ENCODE assay signal across 13 mouse cellular contexts in genomic region chr17:10399706-10400105, GRCm38 (mm10).
DNase-seq lines count a peak whose midpoint lies in the region; ATAC-seq and TF ChIP-seq lines count a peak whose summit lies in the region.
"Had no signal": no experiment of that assay in that cellular context is flagged by ENCODE, and none has a peak within 500 bp of the region (broad histone marks: within the 10 kb centered on the region; RNA-seq: fewer than 3 reads in every experiment).

No protein-coding gene starts in this region.

- H3K36me3 ChIP-seq in heart, embryonic 14.5 days (ENCODE audit: control insufficient read depth, insufficient read depth, low read length) = no peaks in the 10 kb centered on the region
- no peaks in the 10 kb centered on the region for H3K36me3 ChIP-seq in midbrain, embryonic 10.5 days
- no peaks in the 10 kb centered on the region for H3K36me3 ChIP-seq in midbrain, embryonic 14.5 days (ENCODE audit: control insufficient read depth, insufficient read depth, low read length)
- H3K36me3 ChIP-seq in hindbrain, embryonic 14.5 days (replicated peaks; ENCODE audit: control insufficient read depth, insufficient read depth) = no peaks in the 10 kb centered on the region
- no peaks in the 10 kb centered on the region for H3K36me3 ChIP-seq in neural tube, embryonic 14.5 days (ENCODE audit: control insufficient read depth, insufficient read depth, low read length)
- H3K36me3 ChIP-seq in stomach, postnatal 0 days (ENCODE audit: control insufficient read depth, insufficient read depth, low read length) = no peaks in the 10 kb centered on the region
- H3K36me3 ChIP-seq: stomach, embryonic 15.5 days had no signal

- peak overlapping the region; percentile 5 to 31; a peak in 2 of 4 replicates for H3K27ac ChIP-seq in heart, embryonic 14.5 days (replicated peaks in 1 of 2; ENCODE audit: control insufficient read depth in 1 of 2, insufficient read depth in 1 of 2, low read depth in 2 of 2, low read length in 2 of 2)
- peak overlapping the region; percentile 52; the same call in 1 of the 2 replicates for H3K27ac ChIP-seq in midbrain, embryonic 10.5 days (replicated peaks)
- no peak overlapping the region for H3K27ac ChIP-seq in midbrain, embryonic 14.5 days (replicated peaks; ENCODE audit: low read depth, low read length)
- 0 out of 2 replicates have a peak overlapping the region, but pooled peaks have one; percentile 17 for H3K27ac ChIP-seq in hindbrain, embryonic 14.5 days
- H3K27ac ChIP-seq in neural tube, embryonic 14.5 days (ENCODE audit: low read depth, low read length) = peak overlapping the region; percentile 64
- H3K27ac ChIP-seq in stomach, postnatal 0 days (replicated peaks) = no peak overlapping the region
- H3K27ac ChIP-seq: liver, embryonic 14.5 days; stomach, embryonic 15.5 days had no signal

- TF ChIP-seq CTCF in stomach, postnatal 0 days (IDR thresholded peaks at IDR 0.05; ENCODE audit: low read depth) = no peak

- H3K4me1 ChIP-seq in heart, embryonic 14.5 days (ENCODE audit: control insufficient read depth in 2 of 2, insufficient read depth in 2 of 2, low read length in 2 of 2) = peaks cover 43 to 59% of the 10 kb centered on the region in 2 experiments
- H3K4me1 ChIP-seq in midbrain, embryonic 10.5 days = peaks cover 53% of the 10 kb centered on the region
- H3K4me1 ChIP-seq in midbrain, embryonic 14.5 days (ENCODE audit: control insufficient read depth, insufficient read depth, low read length) = peaks cover 15% of the 10 kb centered on the region; the same call in 1 of the 2 replicates
- peaks cover 16% of the 10 kb centered on the region for H3K4me1 ChIP-seq in hindbrain, embryonic 14.5 days (replicated peaks; ENCODE audit: control insufficient read depth, insufficient read depth, low read length)
- peaks cover 14% of the 10 kb centered on the region for H3K4me1 ChIP-seq in neural tube, embryonic 14.5 days (ENCODE audit: control insufficient read depth, insufficient read depth, low read length)
- no peaks in the 10 kb centered on the region for H3K4me1 ChIP-seq in stomach, postnatal 0 days (replicated peaks; ENCODE audit: control insufficient read depth, insufficient read depth)
- H3K4me1 ChIP-seq: stomach, embryonic 15.5 days had no signal

- H3K4me2 ChIP-seq in heart, embryonic 14.5 days (ENCODE audit: low read length) = no peak overlapping the region
- H3K4me2 ChIP-seq in midbrain, embryonic 14.5 days (ENCODE audit: low read length) = no peak overlapping the region
- no peak overlapping the region for H3K4me2 ChIP-seq in hindbrain, embryonic 14.5 days (replicated peaks)
- H3K4me2 ChIP-seq in neural tube, embryonic 14.5 days (ENCODE audit: low read depth, low read length) = no peak overlapping the region
- no peak overlapping the region for H3K4me2 ChIP-seq in stomach, postnatal 0 days (replicated peaks; ENCODE audit: low read depth)
- H3K4me2 ChIP-seq: stomach, embryonic 15.5 days had no signal

- no peak for ATAC-seq in heart, embryonic 14.5 days (ENCODE audit: insufficient number of reproducible peaks, insufficient read depth, low FRiP score, low read depth)
- ATAC-seq in midbrain, embryonic 14.5 days (ENCODE audit: low FRiP score, low TSS enrichment) = no peak
- ATAC-seq in hindbrain, embryonic 14.5 days (ENCODE audit: low FRiP score) = no peak
- no peak for ATAC-seq in neural tube, embryonic 14.5 days (ENCODE audit: low read depth)
- no peak for ATAC-seq in stomach, postnatal 0 days (ENCODE audit: low FRiP score, low TSS enrichment)

- no peak overlapping the region for H3K4me3 ChIP-seq in heart, embryonic 14.5 days (ENCODE audit: control insufficient read depth in 1 of 2, insufficient read depth in 1 of 2, low read depth in 1 of 2, low read length in 2 of 2)
- H3K4me3 ChIP-seq in midbrain, embryonic 10.5 days = no peak overlapping the region
- no peak overlapping the region for H3K4me3 ChIP-seq in midbrain, embryonic 14.5 days (replicated peaks; ENCODE audit: low read depth, low read length)
- H3K4me3 ChIP-seq in hindbrain, embryonic 14.5 days (replicated peaks; ENCODE audit: low read length) = no peak overlapping the region
- H3K4me3 ChIP-seq in neural tube, embryonic 14.5 days (ENCODE audit: low read depth, low read length) = no peak overlapping the region
- H3K4me3 ChIP-seq in stomach, postnatal 0 days (ENCODE audit: low read depth, low read length) = no peak overlapping the region
- H3K4me3 ChIP-seq: stomach, embryonic 15.5 days had no signal

- no peaks in the 10 kb centered on the region for H3K27me3 ChIP-seq in heart, embryonic 14.5 days (ENCODE audit: control insufficient read depth, insufficient read depth, low read length)
- H3K27me3 ChIP-seq in midbrain, embryonic 10.5 days (ENCODE audit: low read depth, poor library complexity, severe bottlenecking) = no peaks in the 10 kb centered on the region
- no peaks in the 10 kb centered on the region for H3K27me3 ChIP-seq in midbrain, embryonic 14.5 days (ENCODE audit: control insufficient read depth, insufficient read depth, low read length)
- H3K27me3 ChIP-seq in hindbrain, embryonic 14.5 days (ENCODE audit: control insufficient read depth, insufficient read depth, low read length) = no peaks in the 10 kb centered on the region
- H3K27me3 ChIP-seq in neural tube, embryonic 14.5 days (ENCODE audit: control insufficient read depth, insufficient read depth, low read length) = no peaks in the 10 kb centered on the region; the same call in 1 of the 2 replicates
- no peaks in the 10 kb centered on the region for H3K27me3 ChIP-seq in stomach, postnatal 0 days (ENCODE audit: control insufficient read depth, insufficient read depth, low read length)
- H3K27me3 ChIP-seq: stomach, embryonic 15.5 days had no signal

- 51% methylated on average over 10 of the region's 10 CpGs for WGBS in heart, embryonic 14.5 days
- WGBS in midbrain, embryonic 10.5 days = 78% methylated on average over 10 of the region's 10 CpGs
- 72% methylated on average over 10 of the region's 10 CpGs for WGBS in midbrain, embryonic 14.5 days
- 59% methylated on average over 10 of the region's 10 CpGs for WGBS in hindbrain, embryonic 14.5 days
- WGBS in neural tube, embryonic 14.5 days = 62% methylated on average over 10 of the region's 10 CpGs
- 72% methylated on average over 10 of the region's 10 CpGs for WGBS in stomach, postnatal 0 days

- no peak overlapping the region for H3K9ac ChIP-seq in heart, embryonic 14.5 days (ENCODE audit: low read length)
- no peak overlapping the region for H3K9ac ChIP-seq in midbrain, embryonic 14.5 days (replicated peaks; ENCODE audit: low read length)
- no peak overlapping the region for H3K9ac ChIP-seq in hindbrain, embryonic 14.5 days
- H3K9ac ChIP-seq in neural tube, embryonic 14.5 days (replicated peaks; ENCODE audit: low read depth, low read length) = no peak overlapping the region
- H3K9ac ChIP-seq in stomach, postnatal 0 days (ENCODE audit: low read length) = no peak overlapping the region
- H3K9ac ChIP-seq: liver, embryonic 14.5 days; stomach, embryonic 15.5 days had no signal

- no peak for DNase-seq in heart, adult 8-10 months (ENCODE audit: low spot score)
- no peak for DNase-seq in midbrain, embryonic 10.5 days (ENCODE audit: low spot score)
- no peak for DNase-seq in midbrain, embryonic 14.5 days
- no peak for DNase-seq in hindbrain, embryonic 14.5 days (ENCODE audit: low spot score)
- DNase-seq in stomach, postnatal 0 days (ENCODE audit: low spot score) = no peak
- DNase-seq in layer of hippocampus, adult 18-20 months (ENCODE audit: low spot score in 2 of 2) = no peak
- DNase-seq: cerebellum, postnatal 14 days; gastrocnemius, postnatal 25 days; kidney, adult 8-10 months had no signal

- H3K9me3 ChIP-seq in heart, embryonic 14.5 days (ENCODE audit: control insufficient read depth, low read length) = no peaks in the 10 kb centered on the region
- no peaks in the 10 kb centered on the region for H3K9me3 ChIP-seq in midbrain, embryonic 10.5 days (replicated peaks)
- H3K9me3 ChIP-seq in midbrain, embryonic 14.5 days (ENCODE audit: control insufficient read depth, low read length) = no peaks in the 10 kb centered on the region
- no peaks in the 10 kb centered on the region for H3K9me3 ChIP-seq in hindbrain, embryonic 14.5 days (ENCODE audit: control insufficient read depth, low read length)
- H3K9me3 ChIP-seq in neural tube, embryonic 14.5 days (ENCODE audit: control insufficient read depth, low read length) = no peaks in the 10 kb centered on the region
- H3K9me3 ChIP-seq in stomach, postnatal 0 days (ENCODE audit: control insufficient read depth, low read length) = no peaks in the 10 kb centered on the region
- H3K9me3 ChIP-seq: stomach, embryonic 15.5 days had no signal

- no peak for TF ChIP-seq EP300 in stomach, postnatal 0 days (optimal IDR thresholded peaks at IDR 0.05)

Comparison
In these comparisons a context has a peak if more than half of its experiments do, and no peak if none do; other contexts are left out.
1. H3K27ac ChIP-seq: peak in heart, embryonic 14.5 days (2 of 2), midbrain, embryonic 10.5 days (single experiment), hindbrain, embryonic 14.5 days (single experiment) and neural tube, embryonic 14.5 days (single experiment); none in midbrain, embryonic 14.5 days (single experiment) and stomach, postnatal 0 days (single experiment).